Mouse (Mus musculus) ovary, postnatal 10 days (tissue): ENCODE data around the gene Tgfb1.

Source experiments
- DNase-seq: peaks from one replicate; pipeline ENCODE4 v3.0.0; 2022; ENCODE audit warnings: low spot score

The Tgfb1 gene

DNA sequence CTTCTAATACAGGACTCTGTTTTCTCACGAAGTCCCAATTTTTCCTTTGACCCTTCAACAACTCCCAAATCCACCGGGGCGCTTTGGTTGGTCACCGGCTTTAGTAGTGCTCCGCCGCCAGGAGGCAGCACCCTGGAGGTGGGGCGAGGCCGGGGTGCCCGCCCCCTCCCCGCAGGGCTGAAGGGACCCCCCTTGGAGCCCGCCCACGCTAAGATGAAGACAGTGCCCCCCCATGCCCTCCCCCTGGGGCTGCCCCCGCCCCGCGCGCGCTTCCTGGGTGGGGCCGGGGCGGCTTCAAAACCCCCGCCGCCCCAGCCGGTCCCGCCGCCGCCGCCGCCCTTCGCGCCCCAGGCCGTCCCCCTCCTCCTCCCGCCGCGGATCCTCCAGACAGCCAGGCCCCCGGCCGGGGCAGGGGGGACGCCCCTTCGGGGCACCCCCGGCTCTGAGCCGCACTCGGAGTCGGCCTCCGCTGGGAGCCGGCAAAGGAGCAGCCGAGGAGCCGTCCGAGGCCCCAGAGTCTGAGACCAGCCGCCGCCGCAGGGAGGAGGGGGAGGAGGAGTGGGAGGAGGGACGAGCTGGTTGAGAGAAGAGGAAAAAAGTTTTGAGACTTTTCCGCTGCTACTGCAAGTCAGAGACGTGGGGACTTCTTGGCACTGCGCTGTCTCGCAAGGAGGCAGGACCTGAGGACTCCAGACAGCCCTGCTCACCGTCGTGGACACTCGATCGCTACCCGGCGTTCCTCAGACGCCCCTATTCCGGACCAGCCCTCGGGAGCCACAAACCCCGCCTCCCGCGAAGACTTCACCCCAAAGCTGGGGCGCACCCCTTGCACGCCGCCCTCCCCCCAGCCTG is at the start of gene Tgfb1:
Tgfb1 (plus strand) TSS at position 323 of the 852 bp plus-strand sequence.
- DNase-seq, result peak; percentile 65

- no peak for DNase-seq
These were observed 49.7 kb upstream of the Tgfb1 start for GRCm38 (mm10) chr7:25637099-25637498.

DNA sequence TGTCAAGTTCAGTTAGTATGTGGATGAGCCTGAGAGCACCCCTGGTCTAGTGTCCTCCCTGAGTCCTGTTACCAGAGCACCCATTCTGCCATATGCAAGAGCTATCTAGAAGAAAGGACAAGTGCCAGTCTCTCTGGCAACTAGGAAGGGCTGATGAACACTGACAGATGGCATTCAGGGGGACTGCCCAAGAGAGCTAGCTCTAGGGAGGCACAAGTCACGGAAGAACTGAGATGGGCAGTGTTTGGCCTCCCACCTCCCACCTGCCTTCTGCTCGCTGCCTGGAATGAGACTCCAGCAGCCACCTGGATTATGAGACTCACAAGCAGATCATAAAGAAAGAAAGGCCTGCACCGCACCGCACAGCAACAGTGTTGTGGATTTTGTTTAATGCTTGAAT is 47.0 kb upstream of the Tgfb1 start:
- DNase-seq, result no peak

DNA sequence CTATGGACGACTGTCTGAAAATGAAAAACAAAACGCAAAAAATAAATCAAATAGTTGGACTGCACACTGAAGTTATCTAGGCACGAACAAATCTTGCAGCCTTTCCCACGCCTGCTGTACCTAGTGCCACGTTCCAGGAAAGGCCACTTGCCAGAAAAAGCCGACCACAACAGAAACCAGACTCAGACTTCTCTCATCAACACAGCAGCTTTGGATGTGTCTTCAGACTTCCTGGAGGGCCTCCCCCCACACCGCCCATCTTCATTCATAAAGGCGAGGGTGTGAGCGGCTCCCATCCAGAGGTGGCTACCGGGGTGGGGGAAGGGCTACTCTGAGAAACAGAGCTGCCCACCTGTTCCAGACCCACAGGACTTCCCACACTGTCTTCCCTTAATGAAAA is 42.7 kb upstream of the Tgfb1 start:
- no peak for DNase-seq

DNA sequence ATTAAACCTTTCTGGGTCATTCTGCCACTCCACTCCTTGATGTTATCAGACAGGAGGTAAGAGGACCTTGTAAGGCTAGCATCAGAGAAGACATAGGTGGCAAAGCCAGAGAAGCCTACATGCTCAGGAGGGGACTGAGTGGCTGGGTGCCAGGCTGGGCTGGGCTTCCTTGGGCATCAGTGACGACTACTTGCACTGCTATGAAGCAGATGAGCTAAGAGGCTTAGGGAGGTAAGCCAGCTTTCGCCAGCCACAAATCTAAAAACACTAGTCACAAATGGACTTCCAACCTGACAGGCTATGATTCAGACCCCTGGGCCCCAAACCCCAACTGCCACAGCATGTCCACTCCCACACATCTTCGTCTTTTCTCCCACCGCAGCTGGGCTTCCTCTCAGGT is 42.2 kb upstream of the Tgfb1 start:
- DNase-seq, result no peak

DNA sequence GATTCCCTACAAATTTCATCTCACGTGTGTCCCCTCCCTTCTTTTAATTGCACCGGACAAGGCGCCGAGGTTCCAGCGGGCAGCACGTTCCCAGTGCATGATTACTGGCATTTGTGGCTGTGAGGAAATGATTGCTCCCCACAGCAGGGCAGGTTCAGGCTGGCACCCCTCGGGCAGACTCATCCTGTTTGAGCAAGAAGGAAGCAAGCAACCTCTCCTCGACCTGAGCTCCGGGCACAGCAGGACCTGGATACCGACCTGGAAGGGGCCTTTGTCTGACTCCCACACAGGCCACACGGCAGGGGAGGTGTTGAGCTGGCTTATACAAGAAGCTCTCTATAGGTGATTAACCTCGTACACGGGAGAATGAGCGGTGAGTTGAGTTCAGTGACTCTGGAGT is 41.7 kb upstream of the Tgfb1 start:
- no peak for DNase-seq

- no peak for DNase-seq
These were observed 39.2 kb upstream of the Tgfb1 start for GRCm38 (mm10) chr7:25647574-25648123.

- no peak for DNase-seq
These were observed 37.0 kb upstream of the Tgfb1 start for GRCm38 (mm10) chr7:25649839-25650238.

DNA sequence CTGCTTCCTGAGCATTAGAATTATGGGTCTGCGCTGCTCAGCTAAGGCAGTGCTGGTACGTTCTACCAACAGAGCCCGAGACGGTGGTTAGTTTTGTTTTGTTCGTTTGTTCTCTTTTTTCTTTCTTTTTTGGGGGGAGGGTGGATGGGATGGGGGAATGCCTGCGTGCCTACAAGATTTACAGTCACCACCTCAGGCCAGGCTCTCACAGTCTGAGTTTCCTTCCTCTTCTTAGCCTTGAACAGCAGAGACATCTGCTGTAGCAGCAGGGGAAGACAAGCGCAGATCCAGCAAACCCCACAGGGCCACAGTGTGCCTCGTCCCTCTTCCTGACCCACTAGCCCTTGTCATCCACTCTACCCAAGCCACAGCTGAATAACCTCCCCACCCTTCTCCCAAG is 35.5 kb upstream of the Tgfb1 start:
- DNase-seq, result no peak

GRCm38 (mm10) chr7:25652244-25652759 is 34.5 kb upstream of the Tgfb1 start:
- no peak for DNase-seq

- DNase-seq, result no peak
These were observed 31.0 kb upstream of the Tgfb1 start for GRCm38 (mm10) chr7:25655601-25656428.

DNA sequence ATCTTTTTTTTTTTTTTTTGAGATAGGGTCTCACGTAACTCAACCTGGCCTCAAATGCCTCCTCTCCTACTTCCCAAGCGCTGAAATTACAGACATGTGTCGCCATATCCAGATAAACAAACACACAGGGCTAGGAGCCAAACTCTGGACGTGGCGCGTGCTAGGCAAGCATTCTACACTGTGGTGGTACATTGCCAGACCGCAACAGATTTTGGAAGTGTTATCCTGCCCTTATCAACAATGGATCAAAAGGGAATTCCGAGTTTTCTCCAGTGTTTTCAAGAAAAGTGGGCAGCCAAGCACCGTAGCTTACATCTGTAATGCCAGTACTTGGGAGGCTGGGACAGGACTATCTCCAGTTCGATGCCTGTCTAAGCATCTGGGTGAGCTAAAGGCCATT is 29.0 kb upstream of the Tgfb1 start:
- no peak for DNase-seq

DNA sequence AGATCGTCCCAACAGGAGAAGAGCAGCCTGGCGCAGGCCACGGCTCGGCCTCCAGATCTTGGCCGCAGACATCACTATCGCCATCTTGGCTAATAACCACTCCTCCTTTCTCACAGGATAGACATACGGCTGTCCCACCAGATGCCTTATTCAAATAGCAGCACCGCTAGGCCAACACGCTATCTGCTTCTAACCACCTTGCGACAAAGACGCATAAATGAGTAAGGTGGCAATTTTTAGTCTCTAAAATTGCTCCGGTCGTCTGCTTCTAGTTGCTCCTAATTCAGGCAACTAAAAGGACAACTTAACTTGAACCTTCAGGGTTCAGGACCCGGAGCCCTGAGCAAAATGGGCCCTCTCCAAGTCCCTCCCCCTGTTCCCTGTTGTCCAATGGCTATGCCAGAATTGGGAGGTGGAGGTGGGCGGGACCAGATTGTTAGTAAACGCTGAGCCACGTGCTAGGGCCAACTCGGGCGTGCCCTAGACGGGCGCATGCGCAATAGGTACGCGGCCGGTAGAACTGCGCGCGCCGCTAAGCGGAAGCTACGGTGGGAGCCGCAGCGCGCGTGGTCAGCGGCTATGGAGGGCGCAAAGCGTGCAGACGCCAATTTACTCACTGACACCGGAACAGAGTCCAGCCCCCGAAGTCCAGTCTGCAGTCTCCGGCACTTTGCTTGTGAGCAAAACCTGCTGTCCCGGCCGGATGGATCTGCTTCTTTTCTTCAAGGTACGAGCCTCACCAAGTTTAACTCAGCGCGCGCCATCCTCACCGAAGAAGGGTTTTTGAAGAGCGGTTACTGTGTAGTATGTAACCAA is 27.9 kb upstream of the Tgfb1 start, which contains the start of the genes Bckdha and Exosc5:
Bckdha (minus strand) TSS at position 325 of the 816 bp plus-strand sequence.
Exosc5 (plus strand) TSS at position 508 of the 816 bp plus-strand sequence.
- peak; percentile 96 for DNase-seq

GRCm38 (mm10) chr7:25666381-25666780 is 20.4 kb upstream of the Tgfb1 start:
- no peak for DNase-seq

- no peak for DNase-seq
These were observed 17.6 kb upstream of the Tgfb1 start for GRCm38 (mm10) chr7:25669158-25669557.

DNA sequence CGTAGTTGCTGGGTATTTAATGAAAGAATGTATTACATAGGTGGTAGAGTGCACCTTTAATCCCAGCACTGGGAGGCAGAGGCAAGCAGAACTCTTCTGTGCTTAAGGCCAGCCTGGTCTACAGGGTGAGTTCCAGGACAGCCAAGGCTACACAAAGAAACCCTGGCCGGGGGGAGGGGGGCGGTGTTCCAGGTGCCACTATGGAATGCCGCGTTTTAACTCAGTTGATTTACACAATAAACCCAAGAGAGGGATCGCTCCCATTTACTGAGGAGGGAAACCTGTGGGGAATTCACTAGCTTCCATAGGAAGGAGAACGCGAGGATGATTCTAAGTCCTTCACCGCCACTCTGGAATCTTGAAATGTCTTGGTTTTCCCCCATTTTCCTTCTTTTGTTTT is 17.2 kb upstream of the Tgfb1 start:
- no peak for DNase-seq

DNA sequence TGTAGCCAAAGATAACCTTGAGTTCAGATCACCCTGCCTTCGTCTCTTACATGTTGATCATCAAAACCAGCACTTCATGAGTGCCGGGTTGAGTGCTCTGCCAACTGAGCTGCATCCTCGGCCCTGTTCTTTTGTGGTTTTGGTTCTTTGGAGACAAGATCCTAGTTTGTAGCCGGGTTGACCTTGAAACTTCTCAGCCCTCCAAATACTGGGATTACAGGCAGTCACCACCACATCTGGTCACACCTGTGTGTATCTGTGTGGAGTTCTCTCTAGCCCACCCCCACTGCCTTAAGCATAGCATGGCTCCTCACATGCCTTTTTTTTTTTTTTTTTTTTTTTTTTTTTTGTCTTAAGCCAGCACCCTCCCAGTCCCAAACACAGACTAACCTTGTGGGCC is 16.7 kb upstream of the Tgfb1 start:
- DNase-seq, result no peak

DNA sequence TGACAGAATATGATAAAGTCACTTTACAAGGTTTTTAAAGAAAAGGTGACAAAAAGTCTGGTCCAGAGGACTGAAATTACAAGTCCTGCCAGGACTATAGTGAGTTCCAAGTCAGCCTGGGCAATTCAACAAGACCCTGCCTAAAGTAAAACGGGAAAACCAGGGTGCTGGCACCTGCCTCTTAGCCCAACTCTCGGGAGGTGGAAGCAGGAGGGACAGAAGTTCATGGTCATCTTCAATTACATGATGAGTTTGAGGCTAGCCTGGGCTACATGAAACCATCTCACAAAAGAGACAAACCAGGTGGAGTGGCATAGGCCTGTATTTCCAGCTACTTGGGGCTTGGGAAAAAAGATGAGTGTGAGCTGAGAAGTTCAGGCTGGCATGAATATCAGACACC is 15.1 kb upstream of the Tgfb1 start:
- DNase-seq, result no peak

DNA sequence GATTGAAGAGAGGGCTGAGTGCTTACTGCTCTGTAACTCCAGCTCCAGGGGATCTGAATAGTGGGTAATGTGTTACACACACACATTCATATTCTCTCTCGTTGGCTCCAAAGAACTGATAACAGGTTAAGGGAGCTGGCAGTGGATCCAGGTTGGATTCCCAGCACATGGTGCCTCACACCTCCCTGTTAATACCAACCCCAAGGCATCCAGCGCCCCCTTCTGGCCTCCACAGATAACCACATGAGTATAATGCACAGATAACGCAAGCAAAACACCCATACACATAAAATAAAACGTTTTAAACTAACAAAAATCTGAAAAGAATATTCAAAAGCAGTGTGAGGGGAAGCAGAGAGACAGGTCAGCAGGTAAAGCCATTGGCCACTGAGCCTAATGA is 14.4 kb upstream of the Tgfb1 start:
- no peak for DNase-seq

GRCm38 (mm10) chr7:25674297-25674696 is 12.5 kb upstream of the Tgfb1 start:
- DNase-seq, result no peak

DNA sequence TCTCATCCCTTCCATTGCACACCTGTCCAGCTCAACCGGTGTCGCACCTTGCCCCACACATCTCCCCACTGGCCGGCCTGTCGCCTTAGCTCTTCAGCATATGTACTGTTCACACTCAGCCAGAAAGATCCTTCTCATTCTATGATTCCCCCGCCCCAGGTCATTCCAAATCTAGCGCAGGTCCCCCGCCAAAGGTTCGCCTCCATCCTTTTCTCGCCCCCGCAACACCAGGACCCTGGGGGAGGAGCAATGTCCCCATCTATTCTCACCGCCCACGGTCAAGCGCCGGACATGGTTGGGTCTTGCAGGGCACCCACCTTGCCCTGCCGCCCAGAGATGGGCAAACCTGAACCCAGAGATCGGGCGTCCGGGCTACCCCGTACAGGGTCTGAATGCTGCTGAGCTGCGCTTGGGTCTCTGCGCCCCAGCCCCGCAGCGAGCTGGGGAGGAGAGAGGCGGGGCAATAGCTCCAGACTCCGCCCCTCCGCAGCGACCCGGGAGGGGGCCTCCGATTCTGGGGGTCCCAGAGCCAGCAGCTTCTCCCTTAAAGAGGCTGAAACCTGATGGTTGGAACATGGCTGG is 12.0 kb upstream of the Tgfb1 start, which contains the start of gene Tmem91:
Tmem91 (minus strand) TSS at position 448 of the 582 bp plus-strand sequence.
- no peak for DNase-seq
